Mouse (Mus musculus): ENCODE results near the gene Cpox.
"Not testable (repeated sequence)": the region's sequence is repeated elsewhere in the genome, so short reads cannot be mapped to it uniquely, and the experiment has no call there.

Gene Cpox

DNA sequence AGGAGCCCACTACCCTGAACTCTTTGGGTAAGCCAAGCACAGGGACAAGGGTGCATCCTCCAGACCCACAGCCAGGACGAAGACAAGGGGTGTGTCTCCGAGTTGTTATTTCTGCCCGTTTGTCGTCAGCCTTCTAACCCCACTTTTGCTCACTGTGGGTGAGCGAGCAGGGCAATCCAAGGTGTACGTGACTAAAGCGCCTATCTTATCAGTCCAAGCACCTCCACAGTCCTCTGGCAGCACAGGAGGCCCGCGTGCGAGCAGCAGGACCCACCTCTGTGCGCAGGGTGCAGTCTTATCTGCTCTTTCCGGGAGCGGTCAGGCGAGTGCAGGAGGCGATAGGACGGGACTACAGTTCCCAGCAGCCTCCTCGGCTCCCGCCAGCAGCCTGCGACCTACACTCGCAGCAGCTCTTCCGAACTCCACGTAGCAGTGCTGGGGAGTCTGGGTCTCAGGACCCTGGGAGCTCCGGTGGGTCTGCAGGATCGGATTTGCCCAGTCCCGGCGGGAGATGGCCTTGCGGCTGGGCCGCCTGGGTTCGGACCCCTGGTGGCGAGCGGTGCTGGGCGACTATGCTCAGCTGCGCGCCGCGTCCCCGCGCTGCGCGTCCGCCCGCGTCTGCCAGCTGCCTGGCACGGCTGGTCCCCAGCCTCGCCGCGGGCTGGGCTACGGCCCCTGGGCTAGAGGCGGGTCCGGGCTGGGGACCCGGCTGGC is at the start of gene Cpox:
TSS of gene Cpox (plus strand) at position 376 of the 714 bp plus-strand sequence.
- DNase-seq (ENCODE audit: low read depth, low spot score) = peak; percentile 87

- no peak for DNase-seq (ENCODE audit: low read depth, low spot score)
Observed at GRCm38 (mm10) chr16:58622377-58622776, 47.7 kb upstream of the Cpox start.

GRCm38 (mm10) chr16:58623114-58623513 is 47.0 kb upstream of the Cpox start:
- no peak for DNase-seq (ENCODE audit: low read depth, low spot score)

DNA sequence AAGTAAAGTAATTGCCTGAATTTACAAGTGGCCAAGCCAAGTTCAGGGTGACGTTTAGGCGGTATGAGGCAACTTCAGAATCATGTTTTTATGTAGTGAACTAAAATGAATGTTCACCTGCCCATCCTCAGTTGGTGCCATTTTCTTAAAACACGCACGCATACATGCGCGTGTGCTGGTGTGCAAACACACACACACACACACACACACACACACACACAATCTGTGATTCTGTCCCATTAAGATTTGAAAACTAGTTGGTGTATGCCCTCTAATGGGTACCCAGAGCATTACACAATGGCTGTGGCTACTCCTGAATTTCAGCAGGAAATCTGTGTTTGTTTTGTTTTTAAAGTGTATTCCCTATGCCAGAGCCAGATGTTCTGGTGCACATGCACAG is 46.1 kb upstream of the Cpox start:
- no peak for DNase-seq (ENCODE audit: low read depth, low spot score)

- no peak for DNase-seq (ENCODE audit: low read depth, low spot score)
Observed at GRCm38 (mm10) chr16:58627597-58628335, 42.3 kb upstream of the Cpox start.

DNA sequence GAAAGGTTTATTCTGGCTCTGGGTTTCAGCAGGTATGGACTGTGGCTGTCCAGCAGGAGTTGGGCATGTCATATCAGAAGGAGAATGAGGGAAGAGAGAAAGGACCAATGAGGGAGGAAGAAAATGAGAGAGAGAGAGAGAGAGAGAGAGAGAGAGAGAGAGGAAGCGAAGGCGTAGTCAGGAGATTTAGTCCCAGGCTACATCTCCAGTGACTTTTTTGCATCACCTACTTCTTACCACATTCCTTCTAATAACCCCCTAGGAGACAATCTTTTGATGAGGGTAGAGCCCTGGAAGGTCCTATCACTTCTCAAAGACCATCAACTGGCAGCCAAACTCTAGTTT is 41.8 kb upstream of the Cpox start:
- DNase-seq (ENCODE audit: low read depth, low spot score) = no peak

DNA sequence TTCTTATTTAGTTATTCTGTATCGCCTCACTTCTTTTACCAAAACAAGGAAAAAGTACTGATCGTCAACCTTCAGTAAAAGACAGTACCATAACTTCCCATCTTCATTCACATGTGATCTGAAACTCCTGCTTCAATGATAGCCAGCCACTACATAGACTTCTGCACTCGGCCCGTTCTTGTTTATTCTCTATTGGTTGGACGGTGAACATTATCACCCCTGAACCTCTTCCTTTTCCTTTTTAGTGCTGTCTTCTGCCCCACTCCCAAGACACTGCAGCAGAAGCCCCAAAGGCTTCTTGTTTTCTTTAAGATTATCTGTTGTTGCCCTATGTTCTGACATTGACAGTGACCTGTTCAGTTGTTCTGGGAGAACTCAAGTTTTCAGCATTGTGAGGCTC is 41.1 kb upstream of the Cpox start:
- DNase-seq (ENCODE audit: low read depth, low spot score) = no peak

DNA sequence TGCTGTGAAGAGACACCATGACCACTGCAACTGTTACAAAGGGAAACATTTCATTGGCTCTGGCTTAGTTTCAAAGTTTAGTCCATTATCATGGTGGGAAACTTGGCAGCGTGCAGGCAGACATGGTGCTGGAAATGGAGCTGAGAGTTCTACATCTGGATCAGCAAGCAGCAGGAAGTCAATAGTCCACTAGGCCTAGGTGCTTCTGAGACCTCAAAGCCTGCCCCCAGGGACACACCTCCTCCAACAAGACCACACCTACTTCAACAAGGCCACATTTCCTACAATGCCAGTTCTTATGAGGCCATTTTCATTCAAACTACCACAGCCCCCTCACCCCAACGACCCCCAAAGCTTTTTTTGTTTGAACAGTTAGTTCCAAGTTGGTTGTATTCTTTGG is 40.4 kb upstream of the Cpox start:
- no peak for DNase-seq (ENCODE audit: low read depth, low spot score)

DNA sequence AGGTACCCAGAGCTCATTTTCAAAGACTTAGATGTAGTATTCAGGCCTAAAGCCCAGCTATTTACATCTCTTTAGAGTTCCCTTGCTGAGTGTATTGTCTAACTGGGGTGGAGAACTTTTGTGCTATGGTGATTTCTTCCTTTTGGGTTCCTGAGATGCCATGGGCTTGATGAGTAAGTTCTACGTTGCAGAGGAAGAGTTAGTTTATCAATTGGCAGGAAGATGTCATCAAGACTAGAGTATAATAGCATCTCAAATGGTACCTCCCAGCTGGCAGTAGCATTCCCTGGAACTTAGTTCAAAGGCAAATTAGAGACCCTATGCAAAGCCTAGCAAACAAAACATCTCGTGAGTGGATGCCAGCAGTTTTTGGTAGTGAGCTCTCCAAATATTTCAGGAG is 34.2 kb upstream of the Cpox start:
- no peak for DNase-seq (ENCODE audit: low read depth, low spot score)

- DNase-seq (ENCODE audit: low read depth, low spot score) = no peak
Observed at GRCm38 (mm10) chr16:58637448-58637847, 32.6 kb upstream of the Cpox start.

DNA sequence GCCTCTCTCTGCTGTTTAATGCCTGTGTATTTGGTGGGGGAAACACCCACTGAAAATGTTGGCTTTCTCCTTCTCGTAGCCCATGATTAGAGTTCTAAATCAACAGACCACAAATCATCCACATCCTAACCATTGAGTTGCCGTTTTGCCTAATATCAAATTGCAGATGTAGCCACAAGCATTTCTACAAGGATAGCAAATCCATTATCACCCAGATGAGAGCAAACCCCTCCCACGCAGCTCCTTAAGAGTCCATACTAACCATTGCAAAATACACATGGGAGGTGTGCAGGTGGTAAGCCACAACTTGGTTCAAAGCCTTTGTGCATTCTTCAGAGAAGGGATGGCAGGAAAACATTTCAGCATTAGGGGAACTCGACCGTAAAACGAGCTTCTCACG is 32.1 kb upstream of the Cpox start:
- DNase-seq (ENCODE audit: low read depth, low spot score) = no peak

DNA sequence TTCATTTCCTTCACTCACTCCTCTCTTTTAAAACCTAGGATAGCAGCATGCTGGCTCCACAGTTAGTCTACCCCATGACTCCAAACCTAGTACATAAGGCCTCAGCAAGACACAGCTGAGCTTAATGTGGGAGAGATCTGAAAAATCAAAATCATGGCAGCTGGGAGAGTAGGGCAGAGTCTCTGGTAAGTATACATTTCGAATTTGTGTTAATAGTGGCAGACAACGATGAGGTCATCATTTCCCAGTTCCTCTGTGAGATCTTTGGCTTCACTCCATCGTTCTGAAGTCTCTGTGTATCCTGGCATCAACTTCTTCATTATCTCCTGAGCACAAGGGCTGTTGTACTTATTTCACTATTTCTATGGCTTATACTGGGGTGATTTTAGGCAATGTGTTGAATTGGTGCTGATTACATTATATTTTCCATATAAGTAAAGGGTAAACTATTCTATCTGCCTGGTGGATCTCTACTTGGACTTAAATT is 31.4 kb upstream of the Cpox start, which contains the start of gene E330017A01Rik:
TSS of gene E330017A01Rik (minus strand) at position 51 of the 487 bp plus-strand sequence.
- DNase-seq (ENCODE audit: low read depth, low spot score) = no peak

GRCm38 (mm10) chr16:58649979-58650378 is 20.1 kb upstream of the Cpox start:
- no peak for DNase-seq (ENCODE audit: low read depth, low spot score)

- DNase-seq (ENCODE audit: low read depth, low spot score) = no peak
Observed at GRCm38 (mm10) chr16:58655751-58656150, 14.3 kb upstream of the Cpox start.

DNA sequence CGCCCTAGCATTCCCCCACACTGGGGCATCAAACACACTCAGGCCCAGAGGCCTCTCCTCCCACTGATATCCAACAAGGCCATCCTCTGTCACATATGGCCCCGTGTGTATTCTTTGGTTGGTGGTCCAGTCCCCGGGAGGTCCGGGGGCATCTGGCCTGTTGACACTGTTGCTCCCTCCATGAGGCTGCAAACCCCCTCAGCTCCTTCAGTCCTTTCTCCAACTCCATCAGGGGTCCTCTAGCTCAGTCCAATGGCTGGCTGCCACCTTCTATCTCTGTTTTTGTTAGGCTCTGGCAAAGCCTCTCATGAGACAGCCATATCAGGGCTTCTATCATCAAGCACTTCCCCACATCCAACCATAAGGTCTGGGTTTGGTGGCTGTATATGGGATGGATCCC is 13.6 kb upstream of the Cpox start:
- DNase-seq (ENCODE audit: low read depth, low spot score) = no peak

DNA sequence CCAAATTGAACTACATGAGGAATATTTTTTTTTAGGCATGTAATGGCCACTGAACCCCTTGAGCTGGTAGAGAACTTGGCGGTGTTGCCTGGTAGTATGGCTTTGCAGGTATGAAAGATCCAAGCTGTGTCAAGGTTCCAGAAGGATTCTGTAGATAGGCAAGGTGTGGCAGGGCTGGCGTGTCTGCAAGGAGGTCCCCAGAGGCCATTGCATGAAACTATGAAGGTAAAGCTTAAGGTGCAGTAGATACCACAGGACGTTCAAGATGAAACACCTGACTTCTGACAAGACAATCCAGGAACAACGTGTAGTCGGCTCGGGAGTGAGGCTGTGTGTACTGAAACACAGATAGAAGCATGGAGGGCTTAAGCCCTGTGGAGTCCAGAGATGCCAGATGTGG is 11.4 kb upstream of the Cpox start:
- DNase-seq (ENCODE audit: low read depth, low spot score) = no peak

GRCm38 (mm10) chr16:58661826-58662225 is 8.3 kb upstream of the Cpox start:
- DNase-seq (ENCODE audit: low read depth, low spot score) = no peak

DNA sequence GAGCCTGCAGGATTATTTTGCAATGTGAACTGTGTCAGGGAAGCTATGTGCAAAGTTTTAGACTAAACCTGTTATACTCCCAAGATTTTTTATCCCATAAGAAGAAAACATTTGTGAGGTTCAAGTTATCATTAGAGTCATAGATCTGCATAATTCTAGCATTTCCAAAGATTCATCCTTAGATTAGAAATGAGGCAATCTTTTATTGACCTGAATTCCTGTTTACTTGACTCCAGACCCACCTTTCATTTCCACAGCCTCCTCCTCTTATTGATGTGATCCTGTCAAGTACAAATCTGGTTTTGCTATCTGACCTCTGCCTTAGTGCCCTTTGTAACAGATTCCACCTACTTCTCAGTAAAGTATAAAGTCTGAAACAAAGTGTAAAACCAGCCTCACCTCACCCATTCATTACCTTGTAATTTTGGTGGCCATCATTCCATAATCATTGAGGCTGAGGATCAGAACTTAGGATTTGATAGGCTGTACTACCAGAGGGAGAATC is 7.8 kb upstream of the Cpox start:
- DNase-seq (ENCODE audit: low read depth, low spot score) = no peak

DNA sequence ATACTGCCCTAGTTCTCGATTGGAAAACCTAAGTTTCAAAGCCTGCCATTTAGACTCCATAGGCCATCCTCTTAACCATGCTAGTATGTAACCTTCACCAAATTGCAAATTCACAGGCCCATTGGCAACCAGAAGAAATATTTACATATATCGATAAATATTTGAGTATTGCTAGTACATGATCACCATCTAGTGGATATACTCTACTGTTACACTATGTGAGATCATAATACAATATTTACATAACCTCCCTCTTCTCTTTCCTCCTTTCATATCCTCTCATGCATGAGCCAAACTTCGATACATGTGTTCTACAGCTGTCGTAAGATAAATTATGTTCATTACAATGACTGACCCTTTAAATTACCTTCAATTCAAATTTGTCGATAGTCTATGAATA is 7.1 kb upstream of the Cpox start:
- no peak for DNase-seq (ENCODE audit: low read depth, low spot score)

DNA sequence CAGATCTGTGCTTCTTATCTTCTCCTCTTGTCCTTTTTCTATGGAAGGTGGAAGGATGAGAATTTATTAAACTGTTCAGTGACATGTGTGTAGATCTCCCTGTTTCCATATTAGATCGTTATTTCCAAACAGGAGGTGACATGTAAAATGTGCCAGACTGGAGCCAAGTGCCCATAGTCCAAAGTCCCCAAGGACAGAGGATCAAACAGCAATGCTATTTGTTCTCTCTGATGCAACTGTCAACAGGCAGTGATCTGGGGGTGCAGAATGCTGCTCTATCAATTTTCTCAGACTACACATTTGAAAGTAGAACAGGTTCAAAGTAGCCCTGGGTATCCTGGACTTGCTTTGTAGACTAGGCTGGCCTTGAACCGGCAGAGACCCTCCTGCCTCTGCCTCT is 6.3 kb upstream of the Cpox start:
- DNase-seq (ENCODE audit: low read depth, low spot score) = no peak

- not testable (repeated sequence) for DNase-seq (ENCODE audit: low read depth, low spot score)
Observed at GRCm38 (mm10) chr16:58665137-58665536, 5.0 kb upstream of the Cpox start.

- not testable (repeated sequence) for DNase-seq (ENCODE audit: low read depth, low spot score)
Observed at GRCm38 (mm10) chr16:58666681-58667080, 3.4 kb upstream of the Cpox start.

DNA sequence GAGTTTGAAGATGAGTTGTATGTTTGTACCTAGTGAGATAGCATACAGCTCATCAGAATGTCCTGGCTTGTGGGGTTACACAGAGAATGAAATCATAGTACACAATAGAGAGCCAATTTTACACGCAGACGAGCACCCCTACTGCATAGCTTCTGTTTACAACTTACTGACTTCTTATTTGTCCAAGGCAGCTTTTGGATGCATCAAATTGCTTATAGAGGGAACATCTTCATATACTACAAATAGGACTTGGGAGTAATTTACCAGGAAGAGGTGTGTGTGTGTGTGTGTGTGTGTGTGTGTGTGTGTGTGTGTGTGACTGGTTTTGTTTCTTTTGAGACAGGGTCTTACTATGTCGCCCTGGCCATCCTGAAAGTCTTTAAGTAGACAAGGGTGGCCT is 1.5 kb upstream of the Cpox start:
- DNase-seq (ENCODE audit: low read depth, low spot score) = no peak

Data from telencephalon, adult 2 months (tissue).